Mouse (Mus musculus): ENCODE measurements at regions not wholly inside any gene's neighbourhood (a gene's known extent, or its start where the extent isn't known, plus 50 kb on each side); places are given as distances from the start of the nearest gene placed in this dataset.
A peak's percentile ranks its signal among the peaks of the same experiment; 100 is the strongest.
"Not testable (repeated sequence)": the region's sequence is repeated elsewhere in the genome, so short reads cannot be mapped to it uniquely, and the experiment has no call there.

- not testable (repeated sequence) for H3K4me2 ChIP-seq; H3K27me3 ChIP-seq (replicated peaks); H3K4me3 ChIP-seq; H3K27ac ChIP-seq (ENCODE audit: poor library complexity, severe bottlenecking); H3K9ac ChIP-seq; H3K9me3 ChIP-seq (replicated peaks); H3K36me3 ChIP-seq; ATAC-seq (ENCODE audit: insufficient number of reproducible peaks, low FRiP score)
- peaks cover 51% of the 10 kb centered on the region for H3K4me1 ChIP-seq (replicated peaks)
- 81% methylated on average over 2 of the region's 2 CpGs for WGBS
These were observed 169.3 kb downstream of the Qk start for GRCm38 (mm10) chr17:10150403-10150689.

- Histone ChIP-seq H3K4me3 (no peak overlapping the region), H3K9me3 (replicated peaks) (no peaks in the 10 kb centered on the region), H3K4me2 (no peak overlapping the region), H3K4me1 (replicated peaks) (peaks cover 51% of the 10 kb centered on the region), H3K27me3 (replicated peaks) (no peaks in the 10 kb centered on the region), H3K27ac (ENCODE audit: poor library complexity, severe bottlenecking) (no peak overlapping the region), H3K9ac (no peak overlapping the region), H3K36me3 (no peaks in the 10 kb centered on the region)
- WGBS, result 73% methylated on average over 8 of the region's 8 CpGs
- ATAC-seq (ENCODE audit: insufficient number of reproducible peaks, low FRiP score), result no peak
These were observed 169.8 kb downstream of the Qk start for GRCm38 (mm10) chr17:10149682-10150402.

- WGBS, result 42% methylated on average over 8 of the region's 8 CpGs
- Histone ChIP-seq H3K4me1 (replicated peaks) (peaks cover 34% of the 10 kb centered on the region), H3K27ac (ENCODE audit: poor library complexity, severe bottlenecking) (peak overlapping the region; percentile 39), H3K9me3 (replicated peaks) (no peaks in the 10 kb centered on the region), H3K4me3 (no peak overlapping the region), H3K27me3 (replicated peaks) (no peaks in the 10 kb centered on the region), H3K36me3 (no peaks in the 10 kb centered on the region), H3K4me2 (no peak overlapping the region), H3K9ac (no peak overlapping the region)
- peak; percentile 36; the same call in 1 of the 2 replicates for ATAC-seq (ENCODE audit: insufficient number of reproducible peaks, low FRiP score)
These were observed 172.5 kb downstream of the Qk start for GRCm38 (mm10) chr17:10147106-10147505.

- no peak overlapping the region for H3K4me2 ChIP-seq
- H3K4me3 ChIP-seq, result no peak overlapping the region
- no peaks in the 10 kb centered on the region for H3K27me3 ChIP-seq (replicated peaks)
- H3K4me1 ChIP-seq (replicated peaks), result peaks cover 29% of the 10 kb centered on the region
- ATAC-seq (ENCODE audit: insufficient number of reproducible peaks, low FRiP score), result no peak
- no peaks in the 10 kb centered on the region for H3K36me3 ChIP-seq
- H3K9me3 ChIP-seq (replicated peaks), result no peaks in the 10 kb centered on the region
- peak overlapping the region; percentile 39 for H3K27ac ChIP-seq (ENCODE audit: poor library complexity, severe bottlenecking)
- H3K9ac ChIP-seq, result no peak overlapping the region
- WGBS, result 36% methylated on average over 3 of the region's 3 CpGs
These were observed 173.1 kb downstream of the Qk start for GRCm38 (mm10) chr17:10146576-10146975.

DNA sequence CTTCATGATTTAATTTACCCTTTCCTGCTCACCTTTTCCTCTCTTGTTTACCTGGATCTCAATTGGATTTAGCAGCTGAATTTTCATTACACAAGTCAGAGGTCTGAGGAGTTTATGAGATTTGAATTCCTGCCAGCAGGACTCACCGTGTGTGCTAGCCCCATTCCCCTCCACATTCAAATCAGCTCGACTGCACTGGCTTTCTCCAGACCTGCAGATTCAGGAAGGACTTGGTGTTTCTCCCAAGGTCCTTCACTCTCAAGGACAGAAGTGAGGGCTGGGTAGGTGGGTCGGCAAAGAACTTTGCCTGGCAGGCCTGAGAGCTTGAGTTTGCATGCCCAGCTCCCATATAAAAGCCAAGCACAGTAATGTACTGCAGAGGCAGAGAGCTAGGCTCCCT lies 180.8 kb downstream of the Qk start:
- H3K27me3 ChIP-seq (replicated peaks), result no peaks in the 10 kb centered on the region
- H3K4me3 ChIP-seq, result no peak overlapping the region
- H3K4me1 ChIP-seq (replicated peaks), result 0 out of 2 replicates have a peak, but pooled peaks cover 7% of the 10 kb centered on the region
- ATAC-seq (ENCODE audit: insufficient number of reproducible peaks, low FRiP score), result no peak
- H3K36me3 ChIP-seq, result no peaks in the 10 kb centered on the region
- no peak overlapping the region for H3K4me2 ChIP-seq
- H3K9me3 ChIP-seq (replicated peaks), result no peaks in the 10 kb centered on the region
- no peak overlapping the region for H3K27ac ChIP-seq (ENCODE audit: poor library complexity, severe bottlenecking)
- WGBS, result 32% methylated on average over 3 of the region's 3 CpGs
- H3K9ac ChIP-seq, result no peak overlapping the region

DNA sequence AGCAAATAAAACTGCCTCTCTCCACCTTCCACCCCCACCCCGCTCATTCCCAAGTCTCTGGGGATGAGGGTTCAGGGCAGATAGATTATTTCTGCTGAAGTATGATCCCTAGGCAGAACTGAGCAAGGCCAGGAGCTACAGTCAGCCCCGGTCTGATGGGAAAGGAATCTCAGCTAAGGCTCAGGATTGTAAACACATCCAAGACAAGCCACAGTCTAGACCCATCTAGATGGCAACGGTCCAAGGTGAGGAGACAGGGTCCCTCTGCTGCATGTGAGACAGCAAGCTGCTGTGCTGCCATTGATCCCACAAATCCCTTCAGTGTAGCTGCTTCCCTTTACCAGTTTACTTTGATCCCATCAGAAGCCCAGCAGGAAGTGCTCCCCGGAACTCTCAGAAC lies 181.3 kb downstream of the Qk start:
- Histone ChIP-seq H3K9me3 (replicated peaks) (no peaks in the 10 kb centered on the region), H3K36me3 (no peaks in the 10 kb centered on the region), H3K4me1 (replicated peaks) (0 out of 2 replicates have a peak, but pooled peaks cover 7% of the 10 kb centered on the region), H3K9ac (no peak overlapping the region), H3K27ac (ENCODE audit: poor library complexity, severe bottlenecking) (no peak overlapping the region), H3K4me3 (no peak overlapping the region), H3K4me2 (no peak overlapping the region), H3K27me3 (replicated peaks) (no peaks in the 10 kb centered on the region)
- WGBS, result 60% methylated on average over 4 of the region's 4 CpGs
- ATAC-seq (ENCODE audit: insufficient number of reproducible peaks, low FRiP score), result no peak

DNA sequence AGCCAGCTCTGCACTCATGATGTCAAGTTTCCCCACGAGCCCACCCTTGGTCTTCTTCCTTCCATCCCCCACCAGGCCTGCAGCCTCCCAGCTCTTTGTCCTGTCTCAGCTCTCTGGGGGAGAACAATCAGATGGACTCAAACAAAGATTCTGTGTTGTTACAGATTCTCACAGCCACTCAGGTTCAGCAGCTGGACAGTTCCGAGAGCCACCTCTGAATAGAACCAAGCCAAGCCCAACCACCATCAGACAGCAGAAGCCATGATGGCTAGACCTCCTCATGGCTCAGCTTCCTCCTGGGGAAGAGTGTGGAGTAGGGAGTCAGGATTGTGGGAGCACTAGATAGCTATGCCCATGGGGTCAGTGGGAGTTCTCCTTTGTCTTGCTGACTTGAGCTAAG lies 184.5 kb downstream of the Qk start:
- Histone ChIP-seq H3K27ac (ENCODE audit: poor library complexity, severe bottlenecking) (no peak overlapping the region), H3K9ac (no peak overlapping the region), H3K4me2 (no peak overlapping the region), H3K27me3 (replicated peaks) (no peaks in the 10 kb centered on the region), H3K4me3 (no peak overlapping the region), H3K4me1 (replicated peaks) (peaks cover 14% of the 10 kb centered on the region; the same call in 1 of the 2 replicates), H3K9me3 (replicated peaks) (no peaks in the 10 kb centered on the region), H3K36me3 (no peaks in the 10 kb centered on the region)
- 63% methylated on average over 2 of the region's 2 CpGs for WGBS
- no peak for ATAC-seq (ENCODE audit: insufficient number of reproducible peaks, low FRiP score)

GRCm38 (mm10) chr17:10128591-10128990 lies 191.1 kb downstream of the Qk start:
- 58% methylated on average over 8 of the region's 8 CpGs for WGBS
- ATAC-seq (ENCODE audit: insufficient number of reproducible peaks, low FRiP score), result no peak

DNA sequence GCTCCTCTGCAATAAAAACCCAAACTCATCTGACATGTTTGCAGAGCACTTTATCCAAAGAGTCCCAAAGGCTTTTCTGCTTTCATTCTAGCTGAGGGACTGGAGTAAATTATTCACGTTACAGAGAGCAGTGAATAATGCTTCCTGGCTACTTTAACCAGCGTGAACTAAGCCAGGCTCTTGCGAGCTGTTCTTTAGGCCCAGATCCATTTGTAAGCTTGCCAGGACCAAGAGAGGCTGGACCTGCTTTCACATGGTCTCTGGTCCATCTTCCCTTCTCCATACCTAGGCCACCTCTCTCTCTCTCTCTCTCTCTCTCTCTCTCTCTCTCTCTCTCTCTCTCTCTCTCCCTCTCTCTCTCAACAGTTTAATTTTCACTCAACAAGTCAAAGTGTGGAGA lies 197.2 kb downstream of the Qk start:
- WGBS, result 84% methylated on average over 3 of the region's 3 CpGs
- Histone ChIP-seq H3K27me3 (replicated peaks) (no peaks in the 10 kb centered on the region), H3K36me3 (no peaks in the 10 kb centered on the region), H3K9ac (no peak overlapping the region), H3K9me3 (replicated peaks) (peaks cover 8% of the 10 kb centered on the region), H3K4me1 (replicated peaks) (peaks cover 3% of the 10 kb centered on the region; the same call in 1 of the 2 replicates), H3K27ac (ENCODE audit: poor library complexity, severe bottlenecking) (no peak overlapping the region), H3K4me2 (no peak overlapping the region), H3K4me3 (no peak overlapping the region)
- ATAC-seq (ENCODE audit: insufficient number of reproducible peaks, low FRiP score), result no peak

More at GRCm38 (mm10) chr17:10128591-10128990, 191.1 kb downstream of the Qk start:
- peaks cover 12% of the 10 kb centered on the region; the same call in 1 of the 2 replicates for H3K4me1 ChIP-seq (replicated peaks)
- no peaks in the 10 kb centered on the region for H3K27me3 ChIP-seq (replicated peaks)
- no peaks in the 10 kb centered on the region for H3K9me3 ChIP-seq (replicated peaks)
- H3K9ac ChIP-seq, result no peak overlapping the region
- no peak overlapping the region for H3K27ac ChIP-seq (ENCODE audit: poor library complexity, severe bottlenecking)
- H3K36me3 ChIP-seq, result no peaks in the 10 kb centered on the region
- no peak overlapping the region for H3K4me2 ChIP-seq
- H3K4me3 ChIP-seq, result no peak overlapping the region

DNA sequence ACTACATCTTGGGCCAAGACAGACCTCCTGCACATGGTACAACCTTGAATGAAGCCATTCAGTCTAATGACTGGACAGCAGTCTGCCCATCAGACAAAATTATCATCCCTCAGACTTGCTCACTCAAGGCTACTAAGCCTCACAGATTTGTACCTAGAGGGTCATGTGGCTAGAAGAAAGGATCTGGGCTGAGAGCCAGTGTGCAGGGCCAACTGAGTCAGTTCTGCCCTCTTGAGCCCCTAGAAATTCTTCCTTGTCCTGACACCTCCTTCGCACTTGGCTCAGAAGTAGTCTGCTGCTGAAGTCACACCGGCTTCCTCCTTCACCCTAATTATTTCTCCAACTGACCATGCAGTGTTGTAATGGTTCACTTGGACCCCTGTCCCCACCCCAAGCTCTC lies 207.5 kb downstream of the Qk start:
- no peak for ATAC-seq (ENCODE audit: insufficient number of reproducible peaks, low FRiP score)
- Histone ChIP-seq H3K4me1 (replicated peaks) (0 out of 2 replicates have a peak, but pooled peaks cover 5% of the 10 kb centered on the region), H3K9ac (no peak overlapping the region), H3K9me3 (replicated peaks) (0 out of 2 replicates have a peak, but pooled peaks cover 3% of the 10 kb centered on the region), H3K27ac (ENCODE audit: poor library complexity, severe bottlenecking) (no peak overlapping the region), H3K27me3 (replicated peaks) (no peaks in the 10 kb centered on the region), H3K36me3 (no peaks in the 10 kb centered on the region), H3K4me3 (no peak overlapping the region), H3K4me2 (no peak overlapping the region)
- WGBS, result 91% methylated on average over 2 of the region's 2 CpGs

GRCm38 (mm10) chr17:10110375-10110675 lies 209.3 kb downstream of the Qk start:
- Histone ChIP-seq H3K4me3 (no peak overlapping the region), H3K4me1 (replicated peaks) (0 out of 2 replicates have a peak, but pooled peaks cover 5% of the 10 kb centered on the region), H3K4me2 (no peak overlapping the region), H3K36me3 (no peaks in the 10 kb centered on the region), H3K27me3 (replicated peaks) (no peaks in the 10 kb centered on the region), H3K9ac (no peak overlapping the region), H3K27ac (ENCODE audit: poor library complexity, severe bottlenecking) (no peak overlapping the region), H3K9me3 (replicated peaks) (no peaks in the 10 kb centered on the region)
- ATAC-seq (ENCODE audit: insufficient number of reproducible peaks, low FRiP score), result no peak
